Mouse (Mus musculus): Measurements from ENCODE around the gene Usp48.

DNA sequence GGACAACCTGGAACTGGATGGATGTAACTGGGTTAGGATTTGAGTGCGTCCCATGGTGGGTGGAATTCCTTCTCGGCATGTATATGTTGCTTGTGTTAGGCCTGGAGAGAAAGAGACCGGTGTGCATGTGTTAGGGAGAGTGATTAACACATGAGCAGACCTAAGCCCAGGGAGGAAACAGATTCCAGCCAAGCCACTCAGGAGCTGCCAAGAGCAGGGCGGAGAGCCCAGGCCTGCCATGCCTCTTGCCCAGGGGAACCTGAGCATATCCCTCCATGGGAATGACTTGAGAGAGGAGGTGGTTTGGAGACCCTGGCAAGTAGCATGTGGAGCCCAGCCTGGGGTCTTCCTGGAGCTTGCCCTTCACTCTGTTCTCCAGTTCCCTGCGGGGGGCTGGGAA is 84.4 kb downstream of the Usp48 start:
- TF ChIP-seq CHD1 (IDR thresholded peaks at IDR 0.05; ENCODE audit: low read depth, low read length) (no peak), POLR2AphosphoS2 (IDR thresholded peaks at IDR 0.05; ENCODE audit: low read depth, low read length) (no peak), CTCF (conservative IDR thresholded peaks at IDR 0.05 in 1 of 2, IDR thresholded peaks at IDR 0.05 in 1 of 2; ENCODE audit: low read depth in 2 of 2, low read length in 2 of 2) (no peak), MYC (IDR thresholded peaks at IDR 0.05; ENCODE audit: low read depth, low read length) (no peak), HCFC1 (IDR thresholded peaks at IDR 0.05; ENCODE audit: low read depth, low read length) (no peak), MEF2A (IDR thresholded peaks at IDR 0.05; ENCODE audit: borderline replicate concordance, low read depth, low read length) (no peak), E2F4 (IDR thresholded peaks at IDR 0.05; ENCODE audit: insufficient replicate concordance, low read depth, low read length) (no peak), EP300 (IDR thresholded peaks at IDR 0.05; ENCODE audit: low read length) (no peak)
